Mouse (Mus musculus) myocyte (in vitro differentiated cells): ENCODE data around the gene Mepce.
A peak's percentile ranks its signal among the peaks of the same experiment; 100 is the strongest.

Experiments
- MAX ChIP-seq: IDR thresholded peaks from one replicate; pipeline ENCODE4 v1.6.1; 2011; ENCODE audit warnings: low read depth, mild to moderate bottlenecking, control low read depth
- MYOG ChIP-seq, 3 experiments: IDR thresholded peaks; one replicate each; pipeline ENCODE4 v1.6.1; 2011; ENCODE audit warnings: control low read depth in 2 of 3, low read depth in 2 of 3, mild to moderate bottlenecking in 2 of 3; ENCODE audit not compliant: insufficient read length in 2 of 3, control insufficient read depth in 1 of 3, insufficient read depth in 1 of 3

DNA sequence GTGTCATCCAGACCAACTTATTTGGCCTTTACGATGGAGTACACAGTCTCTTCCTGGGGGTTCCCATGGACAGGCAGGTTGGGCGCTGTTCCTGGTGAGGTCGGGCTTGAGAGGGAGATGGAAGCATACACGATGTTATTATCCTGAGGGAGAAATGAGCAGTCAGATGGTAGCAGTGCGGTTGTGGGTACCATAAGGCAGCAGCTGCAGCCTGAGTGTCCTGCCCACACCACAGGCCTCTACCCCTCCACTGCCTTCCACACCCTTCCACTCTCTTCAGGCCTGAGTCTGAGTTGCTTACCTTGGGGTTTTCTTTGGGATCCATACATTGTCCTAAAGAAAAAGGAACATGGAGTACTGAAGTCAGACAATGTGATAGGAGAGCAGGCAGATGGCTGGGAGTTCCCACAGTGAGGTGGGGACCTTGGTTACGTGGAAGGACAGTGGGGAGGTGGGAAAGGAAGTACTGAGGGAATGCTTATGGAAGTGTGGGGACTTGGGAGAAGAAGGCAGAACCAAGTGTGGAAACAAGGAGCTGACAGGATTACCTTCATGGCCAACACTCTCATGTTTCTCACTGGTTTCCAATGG lies 36.1 kb upstream of the Mepce start:
- TF ChIP-seq MYOG (IDR thresholded peaks at IDR 0.05; ENCODE audit: control insufficient read depth in 1 of 3, insufficient read depth in 1 of 3, insufficient read length in 2 of 3, low read depth in 2 of 3) (peak in 2 of 3 experiments; percentile 15 to 73), MAX (no peak)
